Mouse (Mus musculus) heart, postnatal 0 days (tissue): Measurements from ENCODE around the gene Gpr55.

Source experiments
- CTCF ChIP-seq: IDR thresholded peaks from 2 replicates; pipeline ENCODE4 v1.5.1; 2016; ENCODE audit warnings: antibody characterized with exemption, control low read depth, low read depth
- EP300 ChIP-seq: IDR thresholded peaks from 2 replicates; pipeline ENCODE4 v1.6.1; 2016; ENCODE audit warnings: antibody characterized with exemption, low read depth

GRCm38 (mm10) chr1:85915890-85916289, 44.9 kb downstream of the Gpr55 start:
- no peak for TF ChIP-seq EP300
- TF ChIP-seq CTCF = no peak
